Mouse (Mus musculus): ENCODE results near the gene Cacna1c.

Gene Cacna1c

GRCm38 (mm10) chr6:119068650-119069049 is 127.6 kb downstream of the Cacna1c start:
- in situ Hi-C loops (cut with MboI, MseI) = no loop called here

DNA sequence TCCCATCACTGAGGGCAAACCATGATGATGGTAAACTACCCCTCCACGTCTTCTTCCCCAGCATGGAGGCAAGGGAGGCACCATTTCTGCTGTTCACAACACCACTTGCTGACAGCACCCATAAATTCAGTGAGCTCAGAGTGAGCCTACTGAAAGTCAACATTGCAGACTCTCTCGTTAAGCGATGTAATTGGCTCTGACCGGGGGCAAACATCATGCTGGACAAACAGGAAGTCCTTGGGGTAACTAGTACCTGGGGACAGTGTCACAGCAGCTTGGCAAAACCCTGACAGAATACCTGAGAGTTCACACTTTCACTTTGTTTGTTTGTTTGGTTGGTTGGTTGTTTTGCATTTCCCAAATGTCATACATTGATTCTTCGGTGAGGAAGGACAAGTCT is 131.3 kb downstream of the Cacna1c start:
- in situ Hi-C loops (cut with MboI, MseI) = no loop called here

DNA sequence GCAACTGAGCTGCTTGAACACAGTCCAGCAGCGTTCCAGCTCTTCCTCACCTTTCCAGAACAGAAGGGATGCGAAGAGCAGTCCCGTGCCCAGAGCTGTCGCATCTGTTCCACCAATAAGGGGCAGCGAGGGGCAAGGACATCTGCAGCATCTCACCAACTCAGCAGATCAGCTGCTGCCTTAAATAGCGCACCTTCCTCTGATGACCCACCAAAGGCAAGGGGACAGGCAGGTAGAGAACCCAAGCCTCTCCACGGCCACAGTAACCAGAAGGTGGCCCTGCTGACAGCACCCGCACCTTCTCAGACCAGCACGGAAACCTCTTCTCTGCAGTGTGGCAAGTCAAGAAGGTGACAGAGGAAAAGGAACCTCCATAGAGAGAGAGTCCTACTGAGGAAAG is 131.8 kb downstream of the Cacna1c start:
- in situ Hi-C loops (cut with MboI, MseI) = no loop called here

DNA sequence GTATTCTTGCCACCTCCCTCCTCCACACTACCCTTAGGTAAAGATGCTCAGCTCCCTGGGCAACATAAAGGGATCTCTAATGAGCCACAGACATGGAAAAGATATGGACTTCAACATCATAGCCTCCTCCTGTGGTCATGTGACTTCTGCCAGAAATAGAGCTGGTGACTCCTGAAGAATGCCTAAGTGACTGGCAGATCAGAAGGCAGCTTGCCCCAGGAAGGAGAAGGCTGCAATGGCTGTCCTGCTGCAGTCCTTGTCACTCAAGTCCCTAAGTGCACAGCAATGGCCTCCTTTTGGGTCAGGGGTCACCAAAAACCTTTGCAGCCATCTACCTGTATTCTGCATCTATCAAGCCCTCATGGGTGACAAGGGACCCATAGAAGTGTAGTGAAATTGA is 133.5 kb downstream of the Cacna1c start:
- in situ Hi-C loops (cut with MboI, MseI) = no loop called here

GRCm38 (mm10) chr6:119058896-119059295 is 137.3 kb downstream of the Cacna1c start:
- in situ Hi-C loops (cut with MboI, MseI) = no loop called here

DNA sequence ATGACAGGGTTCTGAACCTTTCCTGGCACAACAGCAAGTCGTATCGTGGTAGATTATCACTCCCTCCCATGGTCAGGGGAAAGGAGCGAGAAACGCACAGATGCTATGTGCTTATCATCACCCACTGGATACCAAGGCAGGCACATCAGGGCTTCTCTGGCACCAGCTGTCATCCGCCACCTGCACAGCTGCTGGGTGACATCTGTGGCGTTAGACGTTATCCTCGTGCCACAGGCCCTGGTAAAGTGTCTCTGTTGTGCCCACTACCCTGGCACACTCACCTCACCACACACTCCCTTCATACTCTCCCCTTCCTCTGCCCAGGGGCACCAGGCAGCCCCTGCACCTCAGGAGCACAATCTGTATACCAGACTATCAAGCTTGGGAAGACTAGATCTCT is 137.8 kb downstream of the Cacna1c start:
- in situ Hi-C loops (cut with MboI, MseI) = no loop called here

DNA sequence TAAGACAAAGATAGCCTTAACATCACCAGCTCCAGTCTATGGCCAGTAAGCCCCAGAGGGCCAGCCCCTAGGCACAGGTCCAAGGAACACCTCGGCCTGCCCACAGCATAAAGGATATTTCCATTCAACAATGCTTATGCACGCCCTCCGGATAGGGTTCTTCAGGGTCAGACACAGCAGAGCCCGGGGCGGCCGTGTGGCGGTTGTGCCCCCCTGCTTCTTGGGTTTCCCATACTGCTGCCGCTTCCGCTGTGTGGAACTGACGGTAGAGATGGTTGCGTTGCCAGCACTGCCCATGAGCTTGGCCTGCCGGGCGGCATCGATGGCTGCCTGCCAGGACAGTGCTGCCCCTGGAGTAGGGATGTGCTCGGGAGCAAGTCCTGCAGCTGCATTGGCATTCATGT is 139.1 kb downstream of the Cacna1c start:
- in situ Hi-C loops (cut with MboI, MseI) = no loop called here

DNA sequence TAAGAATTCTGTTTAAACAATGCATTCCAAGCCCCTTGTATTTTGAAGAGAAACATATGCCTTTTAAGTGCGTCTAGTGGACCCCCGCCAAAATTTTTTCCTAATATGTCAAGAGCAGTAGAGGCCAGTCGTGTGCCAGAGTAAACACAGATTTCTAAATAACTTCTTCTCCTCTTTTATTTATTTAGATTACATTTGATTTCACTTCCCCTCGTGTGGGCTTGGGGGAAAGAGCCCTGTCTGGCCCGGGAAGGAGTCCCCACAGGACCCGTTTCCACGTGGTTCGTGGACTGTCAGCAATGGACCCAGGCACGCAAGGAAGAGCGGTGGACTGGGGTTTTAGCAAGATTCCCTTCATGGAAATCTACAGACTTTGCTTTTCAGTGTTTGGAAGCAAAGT is 143.4 kb downstream of the Cacna1c start:
- in situ Hi-C loops (cut with MboI, MseI) = no loop called here

- in situ Hi-C loops (cut with MboI, MseI) = no loop called here
Observed at GRCm38 (mm10) chr6:119052366-119052765, 143.9 kb downstream of the Cacna1c start.

DNA sequence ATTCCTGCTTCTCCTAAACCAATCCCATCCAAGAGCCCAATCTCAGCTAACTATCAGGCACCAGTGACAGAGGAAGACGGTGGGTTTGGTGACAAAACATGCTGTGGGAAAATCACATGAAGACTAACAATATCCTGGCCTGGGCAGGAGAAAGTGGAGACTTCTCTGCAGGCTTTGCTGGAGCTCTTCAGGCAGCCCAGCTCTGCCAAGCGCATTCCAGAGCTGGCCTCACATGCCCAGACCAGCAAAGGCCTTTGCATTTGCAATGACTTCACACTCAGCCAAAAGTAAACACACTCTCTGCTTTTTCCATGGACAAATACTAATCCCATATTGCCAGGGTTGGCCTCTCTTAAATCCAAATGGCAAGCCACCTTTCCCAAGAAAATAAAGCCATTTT is 144.5 kb downstream of the Cacna1c start:
- in situ Hi-C loops (cut with MboI, MseI) = no loop called here

DNA sequence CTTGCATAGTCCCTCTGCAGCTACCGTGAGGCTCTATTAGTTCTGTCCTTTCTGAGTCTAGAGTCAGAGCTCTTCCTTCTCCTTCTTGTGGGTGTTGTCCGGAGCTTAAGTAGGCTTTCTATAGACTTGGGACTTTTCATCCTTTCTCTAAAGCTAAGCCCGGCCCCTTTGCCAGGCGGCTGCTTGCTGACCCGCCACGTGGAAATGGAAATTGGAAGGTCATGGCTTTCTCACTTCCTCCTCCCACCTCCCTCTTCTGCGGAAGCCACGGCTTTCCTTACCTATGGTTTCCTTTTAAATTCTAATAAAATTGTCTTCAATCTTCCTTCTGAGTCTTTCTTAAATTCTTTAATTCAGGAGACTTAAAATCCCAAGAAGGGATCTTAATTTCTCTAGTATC is 148.9 kb downstream of the Cacna1c start:
- in situ Hi-C loops (cut with MboI, MseI) = no loop called here

GRCm38 (mm10) chr6:119045498-119045897 is 150.7 kb downstream of the Cacna1c start:
- in situ Hi-C loops (cut with MboI, MseI) = no loop called here

GRCm38 (mm10) chr6:119044148-119044547 is 152.1 kb downstream of the Cacna1c start:
- in situ Hi-C loops (cut with MboI, MseI) = no loop called here

- in situ Hi-C loops (cut with MboI, MseI) = no loop called here
Observed at GRCm38 (mm10) chr6:119042803-119043202, 153.4 kb downstream of the Cacna1c start.

GRCm38 (mm10) chr6:119040961-119041360 is 155.3 kb downstream of the Cacna1c start:
- in situ Hi-C loops (cut with MboI, MseI) = no loop called here

DNA sequence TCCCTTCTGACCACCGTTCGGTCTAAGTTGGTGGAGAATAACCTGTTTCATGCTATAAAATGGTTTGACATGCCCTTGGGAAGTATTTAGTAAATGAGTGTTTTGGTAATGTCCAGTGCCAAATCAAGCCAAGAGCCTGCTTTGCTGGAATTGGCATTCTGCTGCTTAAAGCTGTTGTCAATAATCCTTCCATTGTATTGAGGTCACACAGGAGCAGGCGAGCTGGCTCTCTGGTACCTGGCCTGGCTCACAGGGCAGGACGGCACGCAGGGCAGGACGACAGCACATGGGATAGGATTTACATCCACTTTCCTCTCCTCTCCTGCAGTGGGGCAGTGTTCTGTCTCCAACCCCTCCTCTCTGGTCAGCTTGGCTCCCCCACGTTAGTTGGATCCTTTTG is 156.4 kb downstream of the Cacna1c start:
- in situ Hi-C loops (cut with MboI, MseI) = no loop called here

DNA sequence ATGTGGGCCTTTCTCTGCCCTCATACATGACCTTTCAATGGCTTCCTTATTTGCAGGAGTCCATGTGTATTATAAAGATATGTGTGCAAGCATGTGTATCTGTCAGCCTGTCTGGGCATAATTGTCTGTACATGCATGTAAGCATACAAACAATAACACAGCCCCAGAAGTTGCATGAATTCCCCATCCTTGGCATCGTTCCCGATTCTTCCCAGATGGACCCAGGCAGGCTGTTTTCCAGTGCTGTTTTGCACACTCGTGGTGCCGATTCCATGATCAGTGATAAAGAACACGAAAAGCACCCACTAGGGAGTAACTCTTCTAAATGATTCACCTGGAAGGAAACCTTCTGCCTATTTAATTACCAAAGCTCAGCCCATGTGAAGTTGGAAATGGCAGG is 156.9 kb downstream of the Cacna1c start:
- in situ Hi-C loops (cut with MboI, MseI) = no loop called here

DNA sequence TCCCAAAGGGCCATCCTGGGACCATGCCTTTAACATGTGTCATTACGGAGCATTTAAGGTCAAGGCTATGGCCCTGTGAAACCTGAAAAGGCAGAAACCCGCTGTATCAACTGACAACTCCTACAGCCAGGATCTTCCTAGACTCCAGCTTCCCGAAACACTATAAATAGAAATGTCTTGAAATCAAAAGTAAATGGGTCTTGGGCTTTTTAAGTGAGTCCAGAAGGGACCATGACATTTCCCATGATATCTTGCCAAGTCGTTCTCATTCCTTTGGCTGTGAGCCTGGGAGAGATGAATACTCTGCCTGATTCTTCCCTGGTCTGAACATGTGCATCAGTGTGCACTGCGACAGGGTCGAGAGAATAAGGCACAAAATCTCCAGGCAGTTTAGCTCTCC is 158.4 kb downstream of the Cacna1c start:
- in situ Hi-C loops (cut with MboI, MseI) = no loop called here

- in situ Hi-C loops (cut with MboI, MseI) = no loop called here
Observed at GRCm38 (mm10) chr6:119037047-119037446, 159.2 kb downstream of the Cacna1c start.

- in situ Hi-C loops (cut with MboI, MseI) = no loop called here
Observed at GRCm38 (mm10) chr6:119035361-119035760, 160.9 kb downstream of the Cacna1c start.

GRCm38 (mm10) chr6:119034947-119035346 is 161.3 kb downstream of the Cacna1c start:
- in situ Hi-C loops (cut with MboI, MseI) = no loop called here

GRCm38 (mm10) chr6:119027880-119028279 is 168.3 kb downstream of the Cacna1c start:
- in situ Hi-C loops (cut with MboI, MseI) = no loop called here

DNA sequence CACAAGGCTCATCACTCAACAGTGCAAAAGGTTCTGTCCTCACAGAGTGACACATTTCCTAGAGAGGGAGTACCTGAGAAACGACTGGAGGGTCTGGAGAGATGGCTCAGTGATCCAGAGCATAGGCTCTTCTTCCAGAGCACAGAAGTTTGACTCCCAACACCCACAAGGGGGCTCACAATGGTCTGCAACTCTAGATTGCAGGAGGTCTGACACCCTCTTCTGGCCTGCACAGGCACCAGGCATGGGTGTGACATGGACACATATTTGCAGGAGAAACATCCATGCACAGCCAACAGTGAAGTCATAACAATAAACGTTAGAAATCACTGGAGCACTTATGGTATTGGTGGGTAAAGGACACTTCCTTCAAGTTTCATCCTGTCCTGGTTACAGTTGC is 173.4 kb downstream of the Cacna1c start:
- in situ Hi-C loops (cut with MboI, MseI) = no loop called here

DNA sequence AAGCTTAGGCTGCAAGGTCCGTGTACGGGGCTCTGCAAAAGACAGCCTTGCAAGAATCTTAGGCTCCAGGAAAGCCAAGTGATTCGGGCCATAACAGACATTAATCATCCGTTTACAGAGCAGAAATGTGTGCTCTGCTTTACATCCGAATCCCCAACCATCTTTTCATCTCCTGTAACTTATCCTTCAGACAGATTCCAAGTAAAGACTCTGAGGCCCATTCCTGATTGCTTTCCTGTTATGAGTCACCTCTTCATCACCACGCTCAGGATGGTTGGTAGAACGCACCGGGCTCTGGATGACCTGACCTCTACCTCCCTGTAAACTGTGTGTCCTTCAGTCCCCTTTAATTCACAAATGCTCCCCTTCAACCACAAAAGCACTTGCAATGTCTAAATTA is 175.0 kb downstream of the Cacna1c start:
- in situ Hi-C loops (cut with MboI, MseI) = no loop called here

DNA sequence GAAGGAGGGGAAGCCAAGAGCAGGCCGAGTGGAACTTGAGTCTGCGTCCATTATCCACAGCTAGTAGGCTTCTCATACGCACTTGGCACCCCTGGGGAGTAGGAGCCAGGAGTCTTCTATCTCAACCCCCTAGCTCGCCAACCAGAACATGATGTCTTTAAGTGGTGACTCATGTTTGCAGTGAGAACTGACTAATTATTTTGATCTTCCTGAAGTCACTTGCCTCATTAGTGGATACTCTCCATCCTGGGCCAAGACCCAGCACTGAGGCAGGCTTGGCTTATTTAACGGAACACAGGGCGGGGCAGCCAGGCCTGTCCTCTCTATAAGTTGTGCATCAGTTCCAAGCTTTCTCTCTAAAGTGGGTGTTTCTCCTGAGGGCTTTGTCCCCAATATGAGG is 177.3 kb downstream of the Cacna1c start:
- in situ Hi-C loops (cut with MboI, MseI) = no loop called here
